Mouse (Mus musculus): ENCODE data around the gene Vps54. TPM values are rescaled to one million over a fixed set of nuclear protein-coding genes. Genes with fewer than 3 reads are reported as not detected.
"Not testable (repeated sequence)": the region's sequence is repeated elsewhere in the genome, so short reads cannot be mapped to it uniquely, and the experiment has no call there.

Vps54 gene
- total RNA-seq, 4 experiments from 2014 or later = 26.8 to 31.2 (median 28.0) TPM

DNA sequence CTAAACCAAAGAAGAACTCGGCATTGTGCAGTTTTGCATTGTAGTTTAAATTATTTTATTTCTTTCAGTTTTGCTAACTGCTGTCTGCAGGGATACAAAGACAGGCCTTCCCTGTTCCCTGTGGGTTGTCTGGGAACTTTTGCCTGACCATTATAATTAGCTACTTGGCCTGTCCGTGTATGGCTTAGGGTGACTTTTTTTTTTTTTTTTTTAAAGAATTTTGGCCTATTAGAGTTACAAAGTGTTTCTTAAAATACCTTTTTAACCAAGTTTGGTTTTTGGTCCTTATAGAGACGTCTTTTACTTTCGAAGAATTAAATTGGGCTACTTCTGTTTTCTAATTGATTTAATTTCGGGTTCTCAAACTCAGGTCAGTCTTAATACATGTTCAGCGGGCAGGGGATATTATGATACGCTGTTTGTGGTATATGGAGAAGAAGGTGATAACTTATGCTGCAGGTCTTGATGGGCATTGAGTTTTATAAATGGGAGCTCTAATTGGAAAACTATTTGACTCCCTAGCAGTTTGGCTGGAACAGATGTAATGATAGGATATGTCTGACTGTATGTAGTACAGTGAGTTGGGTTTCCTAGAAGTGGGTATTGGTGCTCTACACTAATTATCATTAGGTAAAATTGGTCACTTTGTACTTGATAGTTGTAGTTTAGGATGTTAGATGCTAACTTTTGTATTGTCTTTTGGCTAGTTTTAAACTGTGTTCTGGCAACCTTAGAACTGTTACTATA lies 855 bp downstream of the Vps54 start:
- no peak for DNase-seq (ENCODE audit: low spot score in 2 of 2)

- DNase-seq (ENCODE audit: low spot score in 2 of 2) = no peak
Measured at GRCm38 (mm10) chr11:21241351-21241750, 2.3 kb downstream of the Vps54 start.

DNA sequence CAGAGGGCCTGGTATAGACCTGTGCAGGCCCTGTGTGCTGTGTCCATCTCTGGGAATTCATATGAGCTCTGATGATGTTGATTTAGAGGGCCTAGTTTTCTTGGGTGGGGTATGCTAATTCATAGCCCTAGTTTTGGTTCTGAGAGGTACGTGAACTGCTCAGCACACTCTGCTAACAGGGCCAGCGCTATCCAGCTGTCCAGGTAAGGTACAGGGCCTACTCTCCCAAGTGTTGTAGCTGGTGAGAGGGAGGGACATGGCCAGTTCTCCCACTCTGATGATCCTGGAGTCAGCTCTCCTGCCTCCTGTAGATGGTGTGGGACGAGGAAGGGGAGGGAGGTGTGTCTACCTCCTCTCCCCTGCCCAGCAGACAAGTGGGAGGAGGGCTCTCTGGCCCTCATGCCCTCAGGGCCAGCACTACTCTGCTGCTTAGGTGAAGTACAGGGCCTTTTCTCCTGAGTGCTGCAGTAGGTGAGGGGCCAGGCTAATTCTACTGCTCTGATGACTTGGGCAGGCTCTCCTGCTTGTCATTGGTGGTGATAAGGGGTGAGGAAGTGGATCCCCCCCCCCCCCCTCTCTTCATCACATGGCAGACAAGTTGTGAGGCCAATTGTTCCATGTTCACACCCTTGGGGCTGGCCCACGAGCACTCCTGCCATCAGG lies 8.3 kb downstream of the Vps54 start:
- DNase-seq (ENCODE audit: low spot score in 2 of 2) = no peak

GRCm38 (mm10) chr11:21247940-21248339 lies 8.9 kb downstream of the Vps54 start:
- no peak for DNase-seq (ENCODE audit: low spot score in 2 of 2)

GRCm38 (mm10) chr11:21250366-21250765 lies 11.3 kb downstream of the Vps54 start:
- DNase-seq (ENCODE audit: low spot score in 2 of 2) = no peak

GRCm38 (mm10) chr11:21258611-21259010 lies 19.5 kb downstream of the Vps54 start:
- DNase-seq (ENCODE audit: low spot score in 2 of 2) = not testable (repeated sequence)

- DNase-seq (ENCODE audit: low spot score in 2 of 2) = no peak
Measured at GRCm38 (mm10) chr11:21265423-21265822, 26.3 kb downstream of the Vps54 start.

GRCm38 (mm10) chr11:21276151-21276550 lies 37.1 kb downstream of the Vps54 start:
- no peak for DNase-seq (ENCODE audit: low spot score in 2 of 2)

- no peak for DNase-seq (ENCODE audit: low spot score in 2 of 2)
Measured at GRCm38 (mm10) chr11:21286391-21286790, 47.3 kb downstream of the Vps54 start.

DNA sequence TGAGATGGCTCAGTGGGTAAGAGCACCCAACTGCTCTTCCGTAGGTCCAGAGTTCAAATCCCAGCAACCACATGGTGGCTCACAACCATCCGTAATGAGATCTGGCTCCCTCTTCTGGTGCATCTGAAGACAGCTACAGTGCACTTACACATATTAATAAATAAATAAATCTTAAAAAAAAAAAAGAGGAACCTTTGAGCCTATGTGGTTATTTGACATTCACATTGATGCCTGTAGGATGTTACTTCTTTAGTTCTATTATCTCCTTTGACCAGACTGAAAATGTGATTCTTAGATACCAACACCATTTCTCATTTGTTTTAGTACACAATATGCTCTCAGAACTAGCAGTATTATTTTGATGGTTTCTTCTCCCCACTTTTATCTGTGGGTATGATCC lies 49.1 kb downstream of the Vps54 start:
- not testable (repeated sequence) for DNase-seq (ENCODE audit: low spot score in 2 of 2)

DNA sequence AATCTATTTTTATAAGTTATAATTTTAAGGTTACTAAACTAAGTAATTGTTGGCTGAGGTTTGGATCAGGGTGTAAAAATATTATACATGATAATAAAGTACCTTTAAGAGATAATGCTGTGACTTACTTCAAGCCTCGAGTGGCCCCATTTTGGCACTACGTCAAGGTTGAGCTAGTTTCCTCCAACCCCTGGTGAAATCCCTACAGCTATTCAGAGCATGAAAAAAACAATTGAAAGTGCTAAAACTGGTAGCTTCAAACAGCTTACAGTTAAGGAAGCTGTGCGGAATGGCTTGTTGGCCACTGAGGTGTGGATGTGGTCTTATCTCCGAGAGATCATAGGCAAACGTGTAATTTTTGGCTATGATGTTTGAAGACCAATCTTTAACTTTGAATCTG lies 56.4 kb downstream of the Vps54 start:
- no peak for DNase-seq (ENCODE audit: low spot score in 2 of 2)

GRCm38 (mm10) chr11:21303619-21304018 lies 64.5 kb downstream of the Vps54 start:
- DNase-seq (ENCODE audit: low spot score in 2 of 2) = no peak

- DNase-seq (ENCODE audit: low spot score in 2 of 2) = no peak
Measured at GRCm38 (mm10) chr11:21307078-21307668, 68.1 kb downstream of the Vps54 start.

DNA sequence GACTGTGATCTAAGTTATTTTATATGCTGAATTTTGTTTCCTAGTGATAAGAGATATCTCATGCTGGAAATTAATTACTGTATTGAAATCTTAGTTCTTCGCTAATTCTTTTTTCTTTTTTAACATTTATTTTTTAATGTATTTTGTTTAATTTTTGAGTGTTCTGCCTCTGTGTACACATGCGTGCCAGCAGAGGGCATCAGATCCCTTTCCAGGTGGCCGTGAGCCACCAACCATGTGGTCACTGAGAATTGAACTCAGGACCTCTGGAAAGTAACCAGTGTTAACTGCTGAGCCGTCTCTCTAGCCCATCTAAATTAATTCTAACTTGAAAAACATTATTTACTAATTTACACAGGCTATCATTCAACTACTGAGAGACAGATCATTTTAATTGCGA lies 69.0 kb downstream of the Vps54 start:
- no peak for DNase-seq (ENCODE audit: low spot score in 2 of 2)

DNA sequence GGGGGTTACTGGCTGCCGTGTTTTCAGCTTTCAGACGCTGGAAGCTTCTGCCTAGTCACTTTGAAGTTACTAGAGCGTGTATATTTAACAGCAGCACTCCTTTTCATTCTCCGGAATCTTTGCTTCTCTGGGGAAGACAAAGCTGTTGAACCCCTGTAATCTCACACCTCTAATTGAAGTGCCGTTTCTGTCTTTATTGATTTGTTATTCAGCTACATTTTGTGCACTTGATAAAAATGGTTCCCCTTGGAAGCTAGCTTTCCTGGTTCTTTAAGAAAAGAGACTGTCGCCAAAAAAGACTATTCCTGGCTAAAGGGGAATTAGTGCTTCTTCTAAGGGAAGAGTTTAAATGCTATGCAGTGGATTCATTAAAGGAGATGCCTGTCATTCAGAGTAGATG lies 70.4 kb downstream of the Vps54 start:
- no peak for DNase-seq (ENCODE audit: low spot score in 2 of 2)

GRCm38 (mm10) chr11:21313922-21314657 lies 75.0 kb downstream of the Vps54 start:
- DNase-seq (ENCODE audit: low spot score in 2 of 2) = no peak

DNA sequence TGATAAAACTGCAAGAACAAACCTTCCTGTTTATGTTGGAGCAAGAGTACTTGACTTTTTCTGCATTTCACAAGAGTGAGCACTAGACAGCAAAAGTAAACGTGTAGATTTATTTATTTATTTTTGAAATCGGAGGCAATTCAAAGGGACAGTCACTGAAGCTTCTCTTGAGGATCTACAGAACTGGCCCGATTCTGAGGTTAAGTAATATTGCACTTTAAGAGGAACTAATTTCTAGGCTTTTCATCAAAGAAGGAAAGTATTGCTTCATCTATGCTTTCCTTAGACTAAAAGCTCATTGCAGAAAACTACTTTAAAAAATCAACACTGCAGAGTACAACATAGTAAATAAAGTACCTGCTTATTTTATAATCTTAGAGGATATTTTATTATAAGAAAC lies 82.5 kb downstream of the Vps54 start:
- no peak for DNase-seq (ENCODE audit: low spot score in 2 of 2)

DNA sequence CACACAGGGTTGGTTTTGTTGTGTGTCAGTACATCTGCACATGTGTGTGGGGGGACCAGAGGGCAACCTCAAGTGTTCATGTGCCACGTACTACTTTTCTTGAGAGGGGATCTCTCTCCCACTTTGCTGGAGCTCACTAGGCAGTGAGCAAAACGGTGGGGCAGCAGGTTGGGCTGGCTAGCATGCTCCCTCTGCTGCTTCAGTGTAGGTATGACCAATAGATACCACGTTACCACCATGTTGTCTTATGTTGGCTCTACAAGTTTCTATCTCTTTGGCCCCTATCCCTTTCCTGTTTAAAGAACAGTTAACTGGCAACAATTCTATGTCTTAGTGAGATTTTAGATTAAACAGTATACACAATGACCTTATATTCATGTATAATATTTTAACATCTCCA lies 83.3 kb downstream of the Vps54 start:
- DNase-seq (ENCODE audit: low spot score in 2 of 2) = no peak

DNA sequence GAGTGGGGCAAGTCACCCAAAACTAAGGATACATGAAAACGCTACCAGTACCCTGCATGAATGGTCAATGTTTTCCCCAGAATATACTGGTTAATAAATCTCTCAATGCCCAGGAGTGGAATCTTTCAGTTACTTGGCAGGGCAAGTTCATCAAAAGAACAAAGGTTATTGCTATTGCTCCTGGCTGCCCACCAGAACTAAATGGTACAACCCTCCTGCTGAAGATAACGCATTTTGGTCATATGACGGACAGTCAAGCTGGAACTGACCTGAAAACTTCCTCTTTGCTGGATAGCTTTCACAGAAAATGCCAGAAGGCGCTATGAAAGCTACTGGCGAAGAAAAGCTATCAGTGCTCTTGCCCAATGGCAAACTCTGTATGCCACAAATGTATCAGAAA lies 86.7 kb downstream of the Vps54 start:
- no peak for DNase-seq (ENCODE audit: low spot score in 2 of 2)

- no peak for DNase-seq (ENCODE audit: low spot score in 2 of 2)
Measured at GRCm38 (mm10) chr11:21326770-21327169, 87.7 kb downstream of the Vps54 start.

- no peak for DNase-seq (ENCODE audit: low spot score in 2 of 2)
Measured at GRCm38 (mm10) chr11:21327486-21327885, 88.4 kb downstream of the Vps54 start.

GRCm38 (mm10) chr11:21328141-21328540 lies 89.1 kb downstream of the Vps54 start:
- no peak for DNase-seq (ENCODE audit: low spot score in 2 of 2)

Measured in left cerebral cortex, adult 8-10 months (tissue).